Mouse (Mus musculus): Measurements from ENCODE around the gene Gm572.
A peak's percentile ranks its signal among the peaks of the same experiment; 100 is the strongest.

Gene Gm572

DNA sequence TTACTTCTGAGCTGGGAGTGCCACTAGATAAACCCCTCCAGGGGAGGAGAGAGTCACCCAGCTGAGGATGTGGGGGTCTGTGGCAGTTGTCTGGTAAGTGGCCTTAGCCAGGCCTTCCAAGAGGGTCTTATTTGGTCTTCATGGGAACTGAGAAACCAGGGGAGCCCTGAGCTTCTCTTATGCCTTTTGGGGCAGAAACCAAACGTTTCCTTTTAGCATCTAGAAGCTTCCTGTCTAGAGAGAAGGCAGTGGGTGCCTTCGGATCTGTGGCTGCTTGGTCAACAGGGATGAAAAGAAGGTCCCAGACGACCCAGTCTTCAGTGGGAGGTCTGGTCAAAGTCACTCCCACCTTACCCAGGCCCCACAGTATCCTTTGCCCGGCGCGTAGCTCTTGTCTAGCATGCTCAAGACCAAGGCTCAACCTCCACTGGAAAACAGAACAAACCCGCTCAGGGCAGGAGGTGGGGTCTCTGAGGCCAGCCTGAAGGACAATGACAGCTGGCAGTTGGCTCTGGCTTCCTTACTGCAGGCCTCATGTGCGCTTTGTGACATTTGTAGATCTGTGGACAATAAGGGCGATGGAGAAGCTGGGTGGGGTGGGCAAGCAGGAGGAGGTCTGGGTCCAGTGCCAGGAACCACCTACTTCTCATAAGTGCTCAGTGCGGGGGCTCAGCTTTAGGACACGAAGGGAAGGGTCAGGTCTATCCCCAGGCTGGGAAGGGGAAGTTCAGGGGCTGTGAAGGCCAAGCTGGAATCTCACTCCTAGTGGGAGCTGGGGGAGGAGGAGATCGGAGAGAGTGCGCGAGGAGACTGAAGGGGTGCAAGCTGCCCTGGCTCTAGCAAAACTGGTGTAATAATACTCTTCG lies at the start of gene Gm572:
Gene Gm572 (plus strand): TSS at position 27 of the 866 bp plus-strand sequence.
- DNase-seq (ENCODE audit: low spot score in 2 of 2), result no peak

DNA sequence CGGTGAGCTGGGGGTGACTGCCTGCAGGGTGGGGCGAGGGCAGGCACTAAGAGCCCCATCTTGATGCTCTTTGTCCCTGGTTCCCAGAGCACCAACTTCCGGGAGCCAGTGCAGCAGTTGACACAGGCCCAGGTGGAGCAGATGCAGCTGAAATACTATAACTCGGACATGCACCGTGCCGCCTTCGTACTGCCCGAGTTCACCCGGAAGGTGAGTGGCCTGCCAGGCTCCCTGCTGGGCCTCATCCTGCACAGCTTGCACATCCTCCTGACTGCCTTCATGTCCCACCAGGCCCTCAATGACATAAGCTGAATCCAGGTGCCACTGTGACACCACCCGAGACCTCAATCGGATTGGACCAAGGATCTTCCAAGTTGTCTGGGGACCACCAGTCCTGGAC lies 49.1 kb upstream of the Gm572 start:
- DNase-seq (ENCODE audit: low spot score in 2 of 2), result no peak

DNA sequence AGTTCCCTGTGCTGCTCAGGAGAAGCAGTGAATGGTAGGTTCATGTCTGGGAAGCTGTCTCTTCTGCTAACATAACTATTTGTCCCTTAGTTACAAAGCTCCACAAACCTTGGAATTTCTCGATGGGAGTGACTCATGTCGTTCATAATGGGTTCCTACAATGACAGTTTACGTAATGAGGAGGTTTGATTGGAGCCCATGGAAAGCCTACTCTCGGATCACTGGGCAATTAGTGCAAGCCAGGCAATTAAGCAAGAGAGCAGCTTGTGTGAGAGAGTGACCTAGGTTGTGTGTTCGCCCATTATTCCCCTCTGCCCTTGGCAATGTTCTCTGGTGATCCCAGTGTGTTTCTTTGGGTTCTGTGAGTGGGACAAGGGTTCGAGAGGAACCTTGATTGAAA lies 47.2 kb upstream of the Gm572 start:
- no peak for DNase-seq (ENCODE audit: low spot score in 2 of 2)

DNA sequence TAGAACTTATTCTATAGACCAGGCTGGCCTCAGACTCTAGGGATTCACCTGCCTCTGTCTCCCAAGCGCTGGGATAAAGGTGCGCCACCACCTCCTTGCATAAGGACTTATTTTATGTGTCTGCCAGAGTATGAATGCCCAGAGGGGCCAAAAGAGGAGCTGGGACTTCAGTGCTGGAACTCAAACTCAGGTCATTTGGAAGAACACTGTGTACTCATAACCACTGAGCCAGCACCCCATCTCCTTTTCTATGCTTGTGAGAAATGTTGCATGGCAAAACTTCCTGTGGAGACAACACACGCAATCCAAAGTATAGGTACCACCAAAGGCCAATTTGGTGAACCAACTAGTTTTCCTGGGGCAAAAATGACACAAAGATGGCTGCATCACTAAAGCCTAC lies 46.4 kb upstream of the Gm572 start:
- no peak for DNase-seq (ENCODE audit: low spot score in 2 of 2)

DNA sequence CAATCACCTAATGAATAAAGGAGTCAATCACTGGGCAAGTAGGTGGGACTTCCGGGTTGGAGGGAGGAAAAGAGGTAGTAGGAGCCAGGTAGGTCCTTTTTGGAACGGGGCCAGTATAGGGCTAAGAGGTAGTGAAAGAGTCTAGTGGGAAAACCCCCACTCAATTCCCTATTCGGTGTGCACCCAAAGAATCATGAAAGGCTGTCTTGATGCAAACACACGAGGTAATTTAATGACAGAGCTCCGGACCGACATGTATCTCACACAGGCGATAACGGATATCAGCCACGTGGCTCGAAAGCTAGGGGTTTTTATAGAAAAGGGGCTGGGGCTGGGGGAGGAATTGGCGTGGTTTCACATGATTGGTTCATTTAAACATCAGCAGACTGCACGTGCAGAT lies 44.3 kb upstream of the Gm572 start:
- DNase-seq (ENCODE audit: low spot score in 2 of 2), result no peak

DNA sequence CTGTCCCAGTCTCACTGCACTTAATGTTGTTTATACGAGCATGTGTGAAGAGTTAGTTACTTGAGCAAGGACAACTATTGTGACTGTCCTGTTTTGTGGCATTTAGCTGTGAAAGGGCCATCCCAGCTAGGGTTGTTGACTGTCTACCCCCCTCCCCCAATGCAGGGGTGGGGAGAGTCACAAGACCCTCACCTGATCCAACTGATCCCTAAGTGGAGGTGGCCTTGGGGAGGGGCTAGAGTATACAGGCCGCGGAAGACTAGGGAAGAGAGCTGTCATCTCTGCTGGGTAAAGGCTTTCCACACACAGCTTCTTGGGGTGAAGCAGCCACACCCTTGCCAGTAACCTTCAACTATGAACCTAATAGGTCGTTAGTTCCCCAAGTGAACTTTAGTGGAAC lies 42.8 kb upstream of the Gm572 start:
- no peak for DNase-seq (ENCODE audit: low spot score in 2 of 2)

DNA sequence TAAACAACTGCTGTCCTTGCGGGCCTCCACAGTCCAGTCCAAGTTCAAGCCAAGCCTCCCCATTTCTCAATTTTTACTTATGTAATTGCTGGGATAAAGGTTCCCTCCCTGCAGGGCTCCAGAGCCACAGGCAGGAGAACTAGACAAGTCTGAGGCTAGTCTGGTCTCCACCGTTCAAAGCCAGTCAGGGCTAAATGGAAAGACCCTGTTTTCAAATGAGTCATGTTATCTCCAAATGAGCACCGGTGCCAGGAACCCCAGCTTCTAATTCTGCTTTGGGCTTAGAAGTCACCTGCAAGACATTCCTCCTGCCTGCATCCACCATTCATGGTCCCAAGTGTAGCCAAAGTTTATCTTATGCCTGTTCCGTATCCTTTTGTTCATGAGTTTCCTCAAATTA lies 41.2 kb upstream of the Gm572 start:
- no peak for DNase-seq (ENCODE audit: low spot score in 2 of 2)

DNA sequence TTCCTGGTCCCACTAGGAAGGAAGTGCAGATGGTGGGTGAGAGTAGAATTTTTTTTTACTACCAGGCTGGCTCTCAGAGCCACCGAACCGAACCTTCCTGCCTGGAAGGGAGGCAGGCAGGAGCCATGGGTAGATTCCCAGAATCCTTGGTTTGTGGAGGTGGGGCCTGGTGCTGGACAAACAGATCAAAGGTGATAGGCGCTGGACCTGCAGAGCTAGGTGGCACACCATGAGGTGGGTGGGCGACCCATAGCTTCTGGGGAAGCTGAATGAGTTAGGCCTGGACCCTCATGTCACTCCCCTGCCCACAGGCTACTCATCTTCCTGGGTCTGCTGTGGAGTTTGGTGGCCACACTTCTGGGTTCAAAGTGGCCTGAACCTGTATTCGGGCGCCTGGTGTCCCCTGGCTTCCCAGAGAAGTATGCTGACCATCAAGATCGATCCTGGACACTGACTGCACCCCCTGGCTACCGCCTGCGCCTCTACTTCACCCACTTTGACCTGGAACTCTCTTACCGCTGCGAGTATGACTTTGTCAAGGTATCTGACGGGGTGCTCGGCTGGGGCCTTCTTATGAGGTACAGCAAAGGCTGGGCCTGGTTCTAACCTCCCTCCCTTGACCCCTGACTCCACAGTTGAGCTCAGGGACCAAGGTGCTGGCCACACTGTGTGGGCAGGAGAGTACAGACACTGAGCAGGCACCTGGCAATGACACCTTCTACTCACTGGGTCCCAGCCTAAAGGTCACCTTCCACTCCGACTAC lies 40.6 kb upstream of the Gm572 start, which contains the start of gene Masp2:
Gene Masp2 (plus strand): TSS at position 198 of the 764 bp plus-strand sequence.
- DNase-seq (ENCODE audit: low spot score in 2 of 2), result no peak

DNA sequence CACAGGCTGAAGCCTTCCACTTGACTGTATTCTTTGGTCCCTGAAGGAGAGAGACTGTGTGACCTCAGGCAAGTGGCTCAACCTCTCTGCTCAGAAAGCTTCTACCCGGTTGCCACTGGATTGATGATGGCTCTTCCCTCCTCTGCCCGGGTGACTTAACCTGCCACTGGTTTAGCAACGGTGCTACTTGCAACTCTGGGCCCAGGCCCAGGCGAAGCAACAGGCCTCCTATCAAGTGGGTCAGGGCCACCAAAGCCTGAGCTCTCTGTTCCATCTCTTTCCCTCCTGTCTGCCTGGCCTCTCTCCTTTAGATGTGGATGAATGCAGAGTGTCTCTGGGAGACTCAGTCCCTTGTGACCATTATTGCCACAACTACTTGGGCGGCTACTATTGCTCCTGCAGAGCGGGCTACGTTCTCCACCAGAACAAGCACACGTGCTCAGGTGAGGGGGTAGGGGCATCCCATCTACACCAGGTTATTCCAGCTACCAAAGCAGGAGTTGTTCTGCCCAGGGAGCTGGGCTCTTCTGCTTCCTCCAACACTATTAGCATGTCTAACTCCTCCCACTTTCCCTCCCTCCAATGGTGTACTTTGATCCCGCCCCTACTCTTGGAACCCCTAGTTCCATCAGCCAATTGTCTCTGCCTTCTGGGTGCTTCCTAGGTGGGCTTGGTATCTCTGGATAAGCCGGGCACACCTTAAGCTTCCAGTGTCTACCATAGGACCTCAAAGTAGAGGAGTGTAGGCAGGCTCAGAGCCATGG lies 39.6 kb upstream of the Gm572 start:
- DNase-seq (ENCODE audit: low spot score in 2 of 2), result no peak

DNA sequence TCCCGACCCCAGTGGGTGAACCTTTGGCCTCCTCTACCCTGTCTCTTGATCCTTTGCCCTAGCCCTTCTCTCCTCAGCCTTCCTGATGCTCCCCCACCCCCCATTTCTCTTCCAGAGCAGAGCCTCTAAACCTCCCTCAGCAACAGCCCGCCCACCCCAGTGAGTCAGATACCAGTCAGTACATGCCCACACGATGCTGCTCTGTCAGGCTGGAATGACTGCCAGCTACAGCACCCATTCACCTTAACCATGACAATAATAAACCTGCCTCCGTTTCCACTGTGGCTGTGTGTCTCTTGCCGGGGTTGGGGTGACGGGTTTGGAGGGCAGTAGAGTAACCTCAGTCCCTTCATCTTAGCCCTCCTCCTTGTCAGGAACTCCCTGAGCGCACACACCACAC lies 39.0 kb upstream of the Gm572 start:
- DNase-seq (ENCODE audit: low spot score in 2 of 2), result peak in 1 of 2 experiments; percentile 55

DNA sequence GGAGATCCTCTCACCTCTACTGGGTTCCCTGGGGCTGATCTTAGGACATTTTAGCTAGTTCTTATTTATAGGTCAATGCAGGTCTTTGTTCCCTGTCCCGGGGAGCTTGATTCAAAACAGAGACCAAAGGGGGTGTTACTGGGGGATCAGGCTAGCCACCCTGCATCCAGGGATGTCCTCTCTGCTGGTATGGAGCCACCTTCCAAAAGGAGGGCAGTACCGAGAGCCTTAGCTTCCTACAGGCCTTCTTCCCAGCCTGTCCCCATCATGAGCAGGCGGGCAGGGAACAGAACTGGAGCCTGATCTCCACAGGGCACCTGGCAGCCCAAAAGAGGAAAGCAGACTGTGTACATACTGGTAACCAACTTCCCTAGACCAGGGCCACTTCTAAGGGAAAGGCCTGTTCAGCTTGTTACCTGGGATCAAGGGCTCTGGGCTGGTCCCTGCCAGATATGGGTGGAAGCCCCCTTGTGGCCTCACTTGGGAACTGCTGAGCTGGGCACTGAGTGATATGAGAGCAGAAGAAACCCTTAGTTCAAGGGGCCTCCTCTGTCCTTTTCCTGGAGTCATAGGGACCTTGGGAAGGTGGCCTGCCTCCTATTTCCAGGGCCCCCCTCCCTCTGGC lies 38.5 kb upstream of the Gm572 start:
- DNase-seq (ENCODE audit: low spot score in 2 of 2), result peak; percentile 56 to 69

DNA sequence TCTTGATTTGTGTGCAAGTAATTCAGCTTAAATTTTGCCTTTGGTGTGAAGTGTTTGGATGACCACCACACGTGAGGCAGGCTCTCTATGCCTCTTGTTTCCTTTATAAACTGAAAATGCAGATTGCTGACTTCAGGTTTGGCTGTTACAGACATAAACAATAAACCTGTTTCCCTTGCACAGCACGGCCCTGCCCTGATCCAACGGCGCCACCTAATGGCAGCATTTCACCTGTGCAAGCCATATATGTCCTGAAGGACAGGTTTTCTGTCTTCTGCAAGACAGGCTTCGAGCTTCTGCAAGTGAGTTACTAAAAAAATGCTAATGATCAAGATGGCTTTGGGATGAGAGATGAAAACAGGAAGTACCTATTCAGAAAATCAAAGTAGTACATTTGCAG lies 35.4 kb upstream of the Gm572 start:
- peak; percentile 72 to 82 for DNase-seq (ENCODE audit: low spot score in 2 of 2)

DNA sequence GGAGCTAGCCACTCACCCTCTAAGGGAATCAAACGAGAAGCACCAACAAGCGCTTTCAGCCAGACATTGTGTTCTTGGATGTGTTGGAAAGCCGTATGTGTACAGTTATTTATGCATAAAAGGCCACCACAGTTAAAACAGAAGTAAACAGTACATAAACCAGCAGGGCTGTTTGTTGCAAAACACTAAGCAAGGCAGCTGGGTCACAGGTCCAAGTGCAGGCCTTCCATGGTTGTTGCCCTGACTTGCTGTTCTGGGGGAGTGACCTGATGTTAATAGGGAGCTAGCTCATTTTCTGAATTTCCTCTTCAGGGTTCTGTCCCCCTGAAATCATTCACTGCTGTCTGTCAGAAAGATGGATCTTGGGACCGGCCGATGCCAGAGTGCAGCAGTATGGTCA lies 33.3 kb upstream of the Gm572 start:
- no peak for DNase-seq (ENCODE audit: low spot score in 2 of 2)

DNA sequence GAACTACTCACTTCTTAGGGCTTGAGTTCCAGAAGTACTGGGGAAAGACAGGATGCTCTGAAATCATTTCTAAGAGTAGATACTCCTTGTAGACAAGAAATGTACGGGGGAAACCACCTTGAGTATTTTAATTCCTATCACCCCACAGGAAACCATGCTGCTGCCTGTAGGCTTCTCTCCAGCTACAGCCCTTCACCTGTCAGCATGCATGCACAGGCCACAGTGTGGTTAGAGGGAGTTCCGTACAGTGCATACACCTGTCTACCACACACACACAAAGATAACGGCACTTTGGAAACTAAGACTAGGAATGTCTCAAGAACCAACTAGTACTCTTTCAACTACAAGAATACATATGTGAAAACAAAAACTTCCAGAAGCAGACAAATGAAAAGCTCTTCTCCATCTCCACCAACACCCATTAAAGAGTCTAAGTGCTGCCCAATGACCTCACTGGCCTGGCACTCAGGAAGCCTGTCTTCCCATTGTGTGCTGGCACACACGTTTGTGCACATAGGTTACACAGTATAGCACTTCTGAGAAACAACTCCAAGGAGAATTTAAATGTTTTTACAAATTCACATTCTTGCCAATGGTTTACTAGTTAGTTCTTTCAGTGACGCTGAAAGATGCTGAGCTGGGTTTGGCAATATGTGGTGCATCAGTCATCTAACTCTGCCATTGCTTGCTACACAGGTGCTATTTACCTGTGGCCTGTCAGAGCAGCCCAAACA lies 32.3 kb upstream of the Gm572 start:
- DNase-seq (ENCODE audit: low spot score in 2 of 2), result no peak

DNA sequence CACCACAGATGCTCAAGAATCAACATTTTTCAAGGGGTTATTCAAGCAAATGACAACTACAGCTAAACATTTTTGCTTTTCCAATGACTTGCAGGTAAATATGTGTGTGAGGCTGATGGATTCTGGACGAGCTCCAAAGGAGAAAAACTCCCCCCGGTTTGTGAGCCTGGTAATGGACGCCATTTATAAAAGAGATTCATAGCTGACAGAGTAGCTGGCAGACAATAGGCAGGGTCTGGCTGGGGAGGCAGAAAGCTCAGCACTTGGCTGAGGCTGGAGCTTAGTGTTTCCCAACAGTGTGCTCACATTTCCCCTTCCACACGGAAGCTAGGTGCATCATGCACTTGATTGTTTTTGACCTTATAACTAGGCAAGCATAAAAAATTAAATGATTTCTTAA lies 30.6 kb upstream of the Gm572 start:
- no peak for DNase-seq (ENCODE audit: low spot score in 2 of 2)

DNA sequence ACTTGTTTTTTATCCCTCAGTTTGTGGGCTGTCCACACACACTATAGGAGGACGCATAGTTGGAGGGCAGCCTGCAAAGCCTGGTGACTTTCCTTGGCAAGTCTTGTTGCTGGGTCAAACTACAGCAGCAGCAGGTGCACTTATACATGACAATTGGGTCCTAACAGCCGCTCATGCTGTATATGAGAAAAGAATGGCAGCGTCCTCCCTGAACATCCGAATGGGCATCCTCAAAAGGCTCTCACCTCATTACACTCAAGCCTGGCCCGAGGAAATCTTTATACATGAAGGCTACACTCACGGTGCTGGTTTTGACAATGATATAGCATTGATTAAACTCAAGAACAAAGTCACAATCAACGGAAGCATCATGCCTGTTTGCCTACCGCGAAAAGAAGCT lies 29.4 kb upstream of the Gm572 start:
- DNase-seq (ENCODE audit: low spot score in 2 of 2), result no peak

DNA sequence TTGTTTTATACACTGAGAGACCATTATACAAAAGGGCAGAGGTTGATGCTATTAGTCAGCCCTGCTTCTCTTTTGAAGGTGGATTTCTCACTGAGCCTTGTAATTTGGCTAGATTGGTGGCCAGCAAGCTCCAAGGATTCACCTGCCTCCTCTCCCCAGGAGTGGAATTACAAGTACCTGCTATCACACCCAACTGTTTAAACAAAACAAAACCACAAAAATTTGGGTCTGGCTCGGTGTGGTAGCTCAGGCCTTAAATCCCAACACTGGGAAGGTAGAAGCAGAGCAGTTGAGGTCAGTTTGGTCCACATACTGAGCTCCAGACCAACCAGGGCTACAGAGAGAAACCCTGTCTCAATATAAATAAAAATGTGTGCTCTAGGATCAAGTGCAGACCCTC lies 23.3 kb upstream of the Gm572 start:
- no peak for DNase-seq (ENCODE audit: low spot score in 2 of 2)

DNA sequence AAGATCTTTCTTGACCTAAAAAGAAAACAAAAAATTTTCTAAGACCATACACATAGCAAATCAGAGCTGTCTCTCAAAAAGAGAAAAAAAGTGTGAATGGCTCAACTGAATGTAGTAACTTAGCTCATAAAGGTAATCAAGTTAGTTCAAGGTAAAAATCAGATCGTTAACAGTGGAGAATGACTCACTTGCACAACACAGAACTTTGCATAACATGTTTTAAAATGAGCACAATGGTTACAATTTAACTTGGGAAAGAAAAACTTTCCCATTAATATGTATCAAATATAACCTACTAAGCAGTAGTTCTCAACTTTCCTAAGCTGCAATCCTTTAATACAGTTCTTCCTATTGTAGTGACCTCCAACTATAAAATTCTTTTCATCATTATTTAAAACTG lies 22.4 kb upstream of the Gm572 start:
- no peak for DNase-seq (ENCODE audit: low spot score in 2 of 2)

DNA sequence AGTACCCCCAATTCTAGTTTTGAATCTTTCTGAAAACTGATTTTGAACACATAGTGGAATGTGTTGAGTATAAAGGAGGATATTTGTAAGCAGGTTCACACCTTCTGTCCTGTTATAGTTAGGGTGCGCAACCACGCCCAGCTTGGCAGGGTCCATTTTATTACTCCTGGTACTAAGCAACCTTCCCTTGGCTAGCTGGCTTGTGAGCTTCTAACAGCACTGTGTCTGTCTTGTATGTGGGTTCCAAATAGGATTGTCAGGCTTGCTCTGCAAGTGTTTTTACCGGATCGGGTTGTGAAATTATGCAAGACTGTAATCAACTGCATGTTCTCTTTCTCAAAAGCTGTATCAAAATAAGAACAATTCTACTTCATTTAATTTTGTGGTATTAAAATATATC lies 20.6 kb upstream of the Gm572 start:
- DNase-seq (ENCODE audit: low spot score in 2 of 2), result no peak

DNA sequence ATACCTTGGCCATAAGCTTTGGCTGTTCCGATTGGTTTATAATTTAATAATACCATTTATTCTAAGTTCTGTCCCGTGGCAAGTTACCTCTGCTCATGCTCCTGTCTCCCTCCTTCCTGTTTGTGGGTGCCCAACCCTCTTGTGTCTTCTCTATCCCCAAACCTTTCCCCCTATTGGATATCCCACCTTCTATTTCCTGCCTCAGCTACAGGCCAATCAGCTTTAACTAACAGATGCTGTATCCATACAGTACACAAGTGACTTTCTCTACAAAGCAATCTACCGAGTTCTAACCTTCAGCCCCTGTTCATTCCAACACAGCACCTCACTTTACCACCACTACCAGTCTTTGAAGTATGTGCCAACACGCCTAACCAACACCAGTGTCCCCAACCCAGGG lies 19.5 kb upstream of the Gm572 start:
- no peak for DNase-seq (ENCODE audit: low spot score in 2 of 2)

DNA sequence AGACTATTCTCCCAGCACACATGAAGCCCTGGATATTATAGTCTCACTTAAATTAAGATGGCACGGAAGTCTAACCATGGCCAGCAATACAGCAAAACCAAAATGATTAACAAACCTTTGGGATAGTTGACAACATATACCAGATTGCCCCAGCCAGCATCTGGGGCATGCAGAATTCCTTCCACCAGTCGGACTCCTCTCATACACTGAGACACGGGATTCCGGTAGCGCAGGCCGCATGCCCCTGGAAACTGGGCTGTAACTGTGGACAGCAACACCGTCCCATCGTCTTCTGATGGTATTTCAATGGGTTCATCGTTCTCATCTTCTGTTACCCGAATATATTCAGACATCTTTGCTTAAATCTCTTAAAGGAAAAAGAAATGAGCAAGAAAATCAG lies 18.1 kb upstream of the Gm572 start:
- no peak for DNase-seq (ENCODE audit: low spot score in 2 of 2)

Measured in urinary bladder, postnatal 36 days (tissue).